Mouse (Mus musculus) cerebellum, adult 9-11 months (tissue): ENCODE results near the gene Fam19a3.
"Not testable (repeated sequence)": the region's sequence is repeated elsewhere in the genome, so short reads cannot be mapped to it uniquely, and the experiment has no call there.

Experiments
- DNase-seq: peaks from one replicate; pipeline ENCODE4 v3.0.0; 2022

Fam19a3 gene

DNA sequence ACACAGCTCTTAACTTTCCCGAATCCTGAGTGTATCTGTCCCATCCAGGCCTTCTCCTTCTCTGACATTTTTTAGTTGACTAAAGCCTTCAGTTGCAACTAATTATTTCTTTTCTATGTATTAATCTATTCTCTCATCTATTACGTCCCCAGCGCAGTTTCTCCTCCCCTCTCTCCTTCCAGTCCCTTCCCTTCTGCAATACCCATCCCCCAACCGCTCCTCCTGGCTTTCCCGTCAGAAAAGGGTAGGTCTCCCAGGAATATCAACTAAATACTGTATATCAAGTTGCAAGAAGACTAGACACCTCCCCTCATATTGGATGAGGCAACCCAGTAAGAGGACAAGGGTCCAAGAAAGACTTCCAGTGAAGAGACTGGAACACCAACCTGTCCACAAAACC is 22.8 kb downstream of the Fam19a3 start:
- no peak for DNase-seq

DNA sequence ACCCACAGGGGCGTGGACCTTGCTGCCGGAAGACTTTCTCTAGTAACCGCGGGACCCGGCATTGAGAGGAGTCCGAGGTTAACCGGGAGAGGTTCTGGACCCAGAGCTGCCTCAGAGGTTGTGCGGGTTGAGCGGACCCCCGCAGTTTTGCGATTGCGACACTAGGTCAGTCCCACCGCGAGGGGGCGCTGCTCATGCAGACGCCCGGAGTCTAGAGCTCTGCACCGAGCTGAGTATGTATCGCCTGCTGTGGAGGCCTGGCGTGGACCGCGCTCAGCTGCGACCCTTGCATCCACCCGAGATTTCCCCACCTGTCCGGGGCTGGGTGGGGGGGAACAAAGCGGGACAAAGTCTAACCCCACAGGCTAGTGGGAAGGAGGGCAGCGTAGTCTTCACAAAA is 23.2 kb downstream of the Fam19a3 start:
- DNase-seq, result peak; percentile 34

DNA sequence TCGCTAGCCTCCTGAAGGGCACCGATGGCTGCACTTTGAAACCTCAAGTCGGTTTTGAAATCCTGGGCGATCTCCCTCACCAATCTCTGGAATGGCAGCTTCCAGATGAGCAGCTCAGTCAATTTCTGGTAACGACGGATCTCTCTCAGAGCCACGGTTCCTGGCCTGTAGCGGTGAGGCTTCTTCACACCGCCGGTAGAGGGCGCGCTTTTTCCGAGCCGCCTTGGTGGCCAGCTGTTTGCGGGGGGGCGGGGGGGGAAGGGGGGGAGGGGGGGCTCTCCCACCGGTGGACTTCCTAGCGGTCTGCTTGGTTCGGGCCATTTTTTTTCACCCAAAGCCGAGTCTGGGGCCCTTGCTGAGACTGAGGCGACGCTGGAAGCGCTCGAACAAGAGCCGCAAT is 28.8 kb downstream of the Fam19a3 start:
- DNase-seq, result not testable (repeated sequence)

DNA sequence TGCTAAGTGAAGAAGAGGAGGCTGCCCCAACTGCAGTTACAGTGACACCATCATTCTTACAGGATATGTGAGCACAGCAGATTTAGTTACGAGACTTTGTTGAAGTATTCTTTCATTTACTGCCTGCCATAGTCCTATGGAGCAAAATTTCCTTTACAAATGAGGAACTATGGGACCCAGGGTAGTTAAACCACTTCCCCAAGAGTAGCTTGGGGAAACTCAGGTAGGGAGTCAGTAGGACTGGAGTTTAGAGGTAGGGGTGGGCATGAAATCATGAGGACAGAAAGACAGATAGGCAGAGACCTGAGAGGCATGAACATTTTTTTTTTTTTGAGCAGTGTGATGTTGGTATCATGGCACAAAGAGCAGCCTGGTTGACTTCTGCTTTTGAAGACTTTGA is 37.8 kb downstream of the Fam19a3 start:
- no peak for DNase-seq

DNA sequence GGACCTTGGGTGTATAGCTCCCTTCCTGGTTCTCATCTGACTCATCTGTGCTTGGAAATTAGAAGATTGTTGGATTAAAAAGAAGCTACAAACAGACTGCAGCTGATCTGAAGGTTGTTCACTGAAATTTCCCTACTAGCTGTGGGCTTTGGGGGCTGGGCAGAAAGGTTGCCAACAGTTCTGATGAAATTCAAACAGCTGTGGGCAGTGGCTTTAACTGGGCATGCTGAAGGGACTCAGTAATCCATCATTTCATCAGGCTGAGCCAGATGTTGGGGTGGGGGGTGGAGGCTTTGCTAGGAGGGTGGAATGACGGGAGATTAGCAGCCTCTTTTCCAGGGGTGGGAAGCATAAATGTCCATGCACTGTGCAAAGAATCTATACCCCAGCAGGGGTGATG is 38.5 kb downstream of the Fam19a3 start:
- DNase-seq, result no peak

DNA sequence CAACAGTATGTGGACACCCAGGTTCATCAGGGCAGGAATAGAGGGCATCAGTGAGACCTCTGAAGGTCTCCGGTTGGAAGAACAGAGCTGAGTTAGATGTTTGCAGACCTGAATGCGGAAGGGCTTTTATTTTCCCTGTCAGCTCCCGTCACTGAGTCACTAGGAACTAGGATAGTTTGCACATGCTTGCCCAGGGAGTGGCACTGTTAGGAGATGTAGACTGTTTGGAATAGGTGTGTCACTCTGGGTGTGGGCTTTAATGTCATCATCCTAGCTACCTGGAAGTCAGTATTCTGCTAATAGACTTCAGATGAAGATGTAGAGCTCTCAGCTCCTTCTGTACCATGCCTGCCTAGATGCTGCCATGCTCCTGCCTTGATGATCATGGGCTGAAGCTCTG is 39.7 kb downstream of the Fam19a3 start:
- no peak for DNase-seq

DNA sequence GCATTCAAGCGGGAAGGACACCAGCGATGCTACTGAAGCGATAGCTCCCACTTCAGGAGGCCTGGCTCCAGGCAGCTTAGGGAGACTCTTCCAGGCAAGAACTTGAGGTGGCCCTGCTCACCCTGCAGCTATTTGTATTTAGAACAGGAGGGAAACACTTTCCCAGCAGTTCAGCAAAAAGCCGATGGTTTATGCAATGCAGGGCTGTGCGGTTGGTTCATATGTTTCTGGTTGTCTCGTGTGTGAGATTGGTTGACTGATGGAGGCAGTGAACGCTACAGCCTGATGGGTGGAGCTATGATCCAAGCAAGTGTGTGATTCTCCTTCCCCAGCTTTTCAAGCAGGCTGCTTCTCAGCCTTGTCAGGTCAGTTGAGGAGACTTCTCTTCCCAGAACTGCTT is 47.0 kb downstream of the Fam19a3 start:
- DNase-seq, result no peak

DNA sequence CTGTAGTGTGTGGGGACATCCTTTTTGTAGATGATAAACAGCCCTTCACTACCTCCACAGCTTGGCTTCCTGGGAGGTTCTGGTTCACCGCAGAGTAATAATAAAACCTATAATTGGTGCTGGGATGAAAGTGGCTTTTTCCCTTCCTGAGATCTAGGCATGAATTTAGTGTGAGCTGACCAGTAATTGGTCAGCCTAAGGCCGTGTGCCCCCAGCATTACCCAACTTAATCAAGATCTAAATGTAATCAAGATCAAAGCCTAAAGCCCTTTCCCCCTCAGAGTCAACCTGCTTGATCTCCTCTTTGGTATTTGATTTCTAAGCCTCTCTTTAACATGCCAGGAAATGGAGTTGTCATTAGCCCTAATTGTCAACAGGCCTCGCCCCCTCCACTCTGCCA is 48.7 kb downstream of the Fam19a3 start:
- DNase-seq, result no peak

DNA sequence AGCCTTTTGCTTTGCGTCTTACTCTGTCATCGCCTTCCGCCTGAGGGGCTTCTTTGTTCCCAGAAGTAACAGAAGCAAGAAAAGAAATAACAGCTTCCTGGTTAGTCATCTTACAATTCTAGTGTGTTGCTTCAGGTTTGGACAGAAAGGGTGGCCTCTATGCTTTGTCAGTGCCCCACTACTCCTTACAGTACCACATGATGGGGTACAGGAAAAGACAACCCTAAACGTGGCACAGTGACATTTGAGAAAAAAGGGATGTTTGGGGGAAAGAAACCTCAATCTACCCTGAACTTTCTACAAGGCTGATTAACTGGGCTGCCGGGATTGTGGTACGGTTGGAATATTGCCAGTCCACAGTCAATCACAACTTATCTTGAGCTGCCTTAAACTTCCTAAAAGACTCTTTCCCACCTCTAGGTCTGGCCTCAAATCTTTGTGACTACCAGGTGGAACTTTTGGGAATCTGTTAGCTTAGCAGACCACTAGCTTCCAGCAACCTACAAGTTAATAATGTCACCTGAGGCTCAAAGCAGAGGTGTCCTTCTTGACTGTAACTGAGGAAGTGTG is 52.3 kb downstream of the Fam19a3 start:
- DNase-seq, result no peak
